Mouse (Mus musculus) gastrocnemius, postnatal 36 days (tissue): ENCODE data around the gene Cnpy1. TPM values are rescaled to one million over a fixed set of nuclear protein-coding genes. Genes with fewer than 3 reads are reported as not detected.

Source experiments
- DNase-seq, 2 experiments: peaks; one replicate each; pipeline ENCODE4 v3.0.0; 2022
- intact Hi-C: fragments of 180-260 bp; cut with DNase I; formaldehyde crosslinking; loops from one replicate; pipeline ENCODE4 v1.15.1; 2025
- total RNA-seq, 2 experiments: library from RNA; stranded (reverse); gene quantifications; 2 replicates each; pipeline ENCODE4 v1.2.3; 2021

Cnpy1 gene
- total RNA-seq, 2 experiments from 2014 or later, result not detected

GRCm38 (mm10) chr5:28195473-28195872 is 50.1 kb downstream of the Cnpy1 start:
- DNase-seq, result no peak
- intact Hi-C loops, result no loop called here

GRCm38 (mm10) chr5:28192099-28192454 is 53.5 kb downstream of the Cnpy1 start:
- intact Hi-C loops, result no loop called here

GRCm38 (mm10) chr5:28191201-28192098 is 54.2 kb downstream of the Cnpy1 start:
- DNase-seq, result no peak
- intact Hi-C loops, result no loop called here

More at GRCm38 (mm10) chr5:28192099-28192454, 53.5 kb downstream of the Cnpy1 start:
- DNase-seq, result no peak

GRCm38 (mm10) chr5:28179237-28179790 is 66.3 kb downstream of the Cnpy1 start:
- intact Hi-C loops, result no loop called here

GRCm38 (mm10) chr5:28178322-28178721 is 67.3 kb downstream of the Cnpy1 start:
- DNase-seq, result no peak
- intact Hi-C loops, result no loop called here

More at GRCm38 (mm10) chr5:28179237-28179790, 66.3 kb downstream of the Cnpy1 start:
- no peak for DNase-seq

- intact Hi-C loops, result no loop called here
- no peak for DNase-seq
Observed at GRCm38 (mm10) chr5:28176585-28176984, 69.0 kb downstream of the Cnpy1 start.

- intact Hi-C loops, result no loop called here
- DNase-seq, result no peak
Observed at GRCm38 (mm10) chr5:28176023-28176422, 69.6 kb downstream of the Cnpy1 start.

- DNase-seq, result no peak
- intact Hi-C loops, result no loop called here
Observed at GRCm38 (mm10) chr5:28175570-28175919, 70.1 kb downstream of the Cnpy1 start.

- intact Hi-C loops, result no loop called here
- DNase-seq, result no peak
Observed at GRCm38 (mm10) chr5:28174876-28175569, 70.6 kb downstream of the Cnpy1 start.

GRCm38 (mm10) chr5:28174086-28174485 is 71.5 kb downstream of the Cnpy1 start:
- DNase-seq, result no peak
- intact Hi-C loops, result no loop called here

GRCm38 (mm10) chr5:28173674-28174073 is 71.9 kb downstream of the Cnpy1 start:
- intact Hi-C loops, result no loop called here
- DNase-seq, result no peak

- DNase-seq, result no peak
- intact Hi-C loops, result no loop called here
Observed at GRCm38 (mm10) chr5:28172921-28173670, 72.5 kb downstream of the Cnpy1 start.

GRCm38 (mm10) chr5:28172261-28172920 is 73.2 kb downstream of the Cnpy1 start:
- no peak for DNase-seq
- intact Hi-C loops, result no loop called here

GRCm38 (mm10) chr5:28171667-28172066 is 73.9 kb downstream of the Cnpy1 start:
- DNase-seq, result no peak
- intact Hi-C loops, result no loop called here

GRCm38 (mm10) chr5:28170892-28171291 is 74.7 kb downstream of the Cnpy1 start:
- intact Hi-C loops, result no loop called here
- DNase-seq, result no peak

- intact Hi-C loops, result no loop called here
- no peak for DNase-seq
Observed at GRCm38 (mm10) chr5:28170081-28170480, 75.5 kb downstream of the Cnpy1 start.

- intact Hi-C loops, result no loop called here
- DNase-seq, result no peak
Observed at GRCm38 (mm10) chr5:28169166-28169801, 76.3 kb downstream of the Cnpy1 start.

- DNase-seq, result no peak
- intact Hi-C loops, result no loop called here
Observed at GRCm38 (mm10) chr5:28168253-28169165, 77.1 kb downstream of the Cnpy1 start.
